Mouse (Mus musculus) midbrain, embryonic 16.5 days (tissue): ENCODE measurements around the gene Pld5. TPM values are rescaled to one million over a fixed set of nuclear protein-coding genes. Genes with fewer than 3 reads are reported as not detected.

Experiments used
- ATAC-seq: fragments of 200-750 bp; cut with Nextera tagmentation; 2 replicates; pipeline ENCODE4 v1.8.0; 2017; ENCODE audit warnings: moderate TSS enrichment
- H3K27ac ChIP-seq: fragments of 300-500 bp; sonication (generic); 2 replicates; pipeline ENCODE4 v1.5.1; 2014; ENCODE audit warnings: mild to moderate bottlenecking, low read length, mixed read lengths
- H3K27me3 ChIP-seq: fragments of 300-500 bp; sonication (generic); 2 replicates; pipeline ENCODE4 v1.6.1; 2014; ENCODE audit warnings: low read depth, low read length, mixed read lengths; ENCODE audit not compliant: control insufficient read depth, insufficient read depth
- H3K36me3 ChIP-seq: fragments of 300-500 bp; sonication (generic); 2 replicates; pipeline ENCODE4 v1.6.1; 2014; ENCODE audit warnings: mild to moderate bottlenecking, low read length, moderate library complexity, mixed read lengths; ENCODE audit not compliant: control insufficient read depth, insufficient read depth
- H3K4me1 ChIP-seq: fragments of 300-500 bp; sonication (generic); 2 replicates; pipeline ENCODE4 v1.6.1; 2014; ENCODE audit warnings: mild to moderate bottlenecking, low read length, mixed read lengths; ENCODE audit not compliant: control insufficient read depth, insufficient read depth
- H3K4me2 ChIP-seq: fragments of 300-500 bp; sonication (generic); 2 replicates; pipeline ENCODE4 v1.6.1; 2014; ENCODE audit warnings: mild to moderate bottlenecking, low read length, mixed read lengths
- H3K4me3 ChIP-seq: fragments of 300-500 bp; sonication (generic); 2 replicates; pipeline ENCODE4 v1.5.1; 2014; ENCODE audit warnings: low read depth, mild to moderate bottlenecking, low read length, moderate library complexity, mixed read lengths
- H3K9ac ChIP-seq: fragments of 300-500 bp; sonication (generic); 2 replicates; pipeline ENCODE4 v1.6.1; 2014; ENCODE audit warnings: low read depth, low read length, mixed read lengths
- H3K9me3 ChIP-seq: fragments of 300-500 bp; sonication (generic); replicated peaks from 2 replicates; pipeline ENCODE4 v1.6.1; 2014; ENCODE audit warnings: mild to moderate bottlenecking, low read length, mixed read lengths; ENCODE audit not compliant: control insufficient read depth, poor library complexity, severe bottlenecking
- WGBS: fragments of 180-500 bp; shearing (Covaris S2); extraction: QIAGEN DNeasy Blood & Tissue Kit; methylation state at CpG from one replicate; pipeline ENCODE4 v1.1.7; 2014; 5-methylcytosine and 5-hydroxymethylcytosine counted together
- polyA plus RNA-seq: library from polyadenylated mRNA; unstranded; fragments of >200 nt; fragmentation: Nextera tagmentation; extraction: Ambion mirVana; gene quantifications from 2 replicates; pipeline ENCODE4 v1.2.1, GENCODE M21; 2015

The Pld5 gene
- polyA plus RNA-seq, 1 experiment from 2014 or later: 5.0 TPM

DNA sequence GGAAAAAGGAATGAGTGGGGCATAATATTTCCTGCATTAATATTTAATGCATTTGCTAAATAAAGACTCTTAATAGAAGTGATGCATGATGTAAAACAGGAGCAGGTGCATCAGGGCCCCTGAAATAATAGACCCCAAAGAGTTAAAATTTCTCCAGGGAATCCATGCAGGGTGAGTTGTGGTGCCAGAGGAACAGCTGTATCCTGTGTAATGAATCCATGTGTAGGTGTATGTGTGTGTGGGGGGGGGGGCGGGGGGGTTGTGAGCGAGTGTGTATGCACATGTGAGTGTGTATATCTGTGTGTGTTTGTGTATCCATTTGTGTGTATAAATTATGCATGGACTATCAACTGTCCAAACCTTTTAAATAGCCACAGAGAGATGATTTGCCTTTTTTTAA, 194.1 kb downstream of the Pld5 start:
- no peak overlapping the region for H3K9ac ChIP-seq
- H3K36me3 ChIP-seq: no peaks in the 10 kb centered on the region
- no peaks in the 10 kb centered on the region for H3K9me3 ChIP-seq
- no peaks in the 10 kb centered on the region for H3K4me1 ChIP-seq
- WGBS: 75% methylated on average over 2 of the region's 2 CpGs
- H3K4me3 ChIP-seq: no peak overlapping the region
- no peak for ATAC-seq
- H3K4me2 ChIP-seq: no peak overlapping the region
- no peaks in the 10 kb centered on the region for H3K27me3 ChIP-seq
- H3K27ac ChIP-seq: no peak overlapping the region

DNA sequence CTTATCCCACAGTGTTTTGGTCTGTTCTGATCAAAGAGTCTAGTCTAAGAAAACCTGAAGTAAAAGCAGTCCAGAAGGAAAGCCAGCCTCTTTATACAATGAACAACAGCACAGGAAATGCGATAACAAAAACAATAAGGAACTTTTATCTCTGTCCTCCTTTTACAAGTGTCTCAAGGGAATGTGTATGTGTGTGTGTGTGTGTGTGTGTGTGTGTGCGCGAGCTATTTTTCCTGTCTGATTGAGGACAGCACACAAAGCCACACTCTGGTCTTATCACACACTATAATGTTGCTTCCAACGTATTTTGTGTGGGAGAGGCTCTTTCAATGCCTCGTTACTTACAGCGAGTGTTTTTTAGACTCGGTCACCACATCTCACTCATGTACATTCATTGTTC, 196.7 kb downstream of the Pld5 start:
- 87% methylated on average over 7 of the region's 7 CpGs for WGBS
- Histone ChIP-seq H3K4me3 (no peak overlapping the region), H3K4me2 (no peak overlapping the region), H3K9me3 (no peaks in the 10 kb centered on the region), H3K4me1 (peaks cover 7% of the 10 kb centered on the region; the same call in 1 of the 2 replicates), H3K27me3 (no peaks in the 10 kb centered on the region), H3K27ac (no peak overlapping the region), H3K9ac (no peak overlapping the region), H3K36me3 (no peaks in the 10 kb centered on the region)
- ATAC-seq: no peak

DNA sequence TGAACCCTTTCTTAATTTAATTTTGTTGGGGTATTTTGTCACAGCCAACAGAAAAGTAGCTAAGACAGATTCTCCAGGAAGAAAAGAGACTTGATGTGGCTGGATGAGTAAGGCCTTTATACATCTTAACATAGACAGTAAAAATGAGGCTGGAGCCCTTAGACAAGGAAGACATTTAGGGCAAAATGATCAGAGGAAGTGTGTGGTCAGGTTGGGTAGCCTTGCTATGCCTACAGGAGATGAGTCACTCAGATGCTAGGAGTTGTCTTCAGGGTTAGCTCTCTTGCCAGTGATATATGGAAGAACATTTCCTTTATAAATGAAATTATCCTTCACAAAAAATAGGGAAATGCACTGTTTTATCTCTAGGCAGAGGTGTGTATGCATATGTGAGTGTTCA, 198.3 kb downstream of the Pld5 start:
- Histone ChIP-seq H3K27ac (no peak overlapping the region), H3K4me3 (no peak overlapping the region), H3K4me1 (peaks cover 7% of the 10 kb centered on the region; the same call in 1 of the 2 replicates), H3K36me3 (no peaks in the 10 kb centered on the region), H3K4me2 (no peak overlapping the region), H3K9me3 (no peaks in the 10 kb centered on the region), H3K27me3 (no peaks in the 10 kb centered on the region), H3K9ac (no peak overlapping the region)
- ATAC-seq: no peak

DNA sequence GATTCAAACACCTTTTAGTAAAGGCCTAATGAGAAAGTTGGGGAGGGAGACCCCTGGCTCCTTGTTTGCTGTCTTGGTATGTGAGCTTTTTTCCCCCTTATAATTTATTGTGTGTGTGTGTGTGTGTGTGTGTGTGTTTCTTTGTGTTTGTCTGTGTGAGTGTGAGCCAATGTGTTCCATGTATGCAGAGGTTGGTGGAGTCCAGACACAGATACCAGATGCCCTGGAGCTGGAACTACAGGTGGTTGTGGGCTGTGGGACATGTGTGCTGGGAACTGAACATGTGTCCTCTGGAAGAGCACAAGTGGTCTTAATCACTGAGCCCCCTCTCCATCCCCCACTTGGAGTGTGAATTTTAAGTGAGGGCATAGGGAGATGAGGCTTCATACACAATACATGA, 199.3 kb downstream of the Pld5 start:
- Histone ChIP-seq H3K27ac (no peak overlapping the region), H3K27me3 (no peaks in the 10 kb centered on the region), H3K4me3 (no peak overlapping the region), H3K4me1 (peaks cover 7% of the 10 kb centered on the region; the same call in 1 of the 2 replicates), H3K9ac (no peak overlapping the region), H3K9me3 (no peaks in the 10 kb centered on the region), H3K36me3 (no peaks in the 10 kb centered on the region), H3K4me2 (no peak overlapping the region)
- ATAC-seq: no peak

DNA sequence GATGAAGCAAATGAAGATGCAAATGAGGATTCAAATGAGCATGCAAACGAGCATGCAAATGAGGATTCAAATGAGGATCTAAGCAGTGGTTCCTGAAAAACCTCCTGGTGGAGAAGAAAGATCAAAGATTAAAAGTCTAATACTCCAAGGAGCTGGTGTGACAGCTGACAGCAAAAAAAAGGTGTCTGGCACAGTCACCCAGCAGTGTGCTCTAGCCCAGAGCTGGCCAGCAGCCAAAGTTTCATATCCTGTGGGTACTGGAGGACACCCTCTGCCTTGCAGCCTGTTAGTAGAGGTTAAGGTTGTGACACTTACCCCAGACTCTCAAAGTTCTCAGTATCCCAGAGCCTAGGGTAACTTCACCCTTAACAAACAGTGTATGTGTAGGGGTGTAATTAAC, 199.7 kb downstream of the Pld5 start:
- no peak overlapping the region for H3K27ac ChIP-seq
- H3K4me3 ChIP-seq: no peak overlapping the region
- no peaks in the 10 kb centered on the region for H3K9me3 ChIP-seq
- WGBS: 39% methylated on average over 1 of the region's 1 CpGs
- H3K4me1 ChIP-seq: peaks cover 7% of the 10 kb centered on the region; the same call in 1 of the 2 replicates
- H3K27me3 ChIP-seq: no peaks in the 10 kb centered on the region
- no peak overlapping the region for H3K9ac ChIP-seq
- no peak overlapping the region for H3K4me2 ChIP-seq
- ATAC-seq: peak; percentile 86
- H3K36me3 ChIP-seq: no peaks in the 10 kb centered on the region

DNA sequence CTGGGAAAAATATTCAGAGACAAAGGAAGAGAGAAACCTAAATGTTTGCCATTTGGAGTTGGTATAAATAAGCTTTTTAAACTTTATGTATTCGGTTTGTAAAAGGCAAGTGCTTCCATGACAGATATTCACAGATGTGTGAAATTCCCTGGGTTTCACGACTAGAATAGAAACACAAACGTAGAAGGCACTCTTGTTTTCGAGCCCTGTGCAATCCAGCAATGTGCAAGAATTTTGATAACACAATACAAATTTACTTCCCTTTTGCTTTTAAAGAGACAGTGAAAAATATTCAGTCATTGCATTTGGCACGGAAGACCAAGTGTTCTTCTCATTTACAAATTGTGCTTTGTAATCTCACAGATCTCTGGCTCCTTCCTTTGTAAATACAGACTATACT, 200.6 kb downstream of the Pld5 start:
- H3K9me3 ChIP-seq: no peaks in the 10 kb centered on the region
- H3K4me3 ChIP-seq: no peak overlapping the region
- H3K9ac ChIP-seq: no peak overlapping the region
- no peaks in the 10 kb centered on the region for H3K36me3 ChIP-seq
- H3K27ac ChIP-seq: no peak overlapping the region
- ATAC-seq: no peak
- no peaks in the 10 kb centered on the region for H3K27me3 ChIP-seq
- WGBS: 74% methylated on average over 5 of the region's 5 CpGs
- peaks cover 7% of the 10 kb centered on the region; the same call in 1 of the 2 replicates for H3K4me1 ChIP-seq
- no peak overlapping the region for H3K4me2 ChIP-seq

DNA sequence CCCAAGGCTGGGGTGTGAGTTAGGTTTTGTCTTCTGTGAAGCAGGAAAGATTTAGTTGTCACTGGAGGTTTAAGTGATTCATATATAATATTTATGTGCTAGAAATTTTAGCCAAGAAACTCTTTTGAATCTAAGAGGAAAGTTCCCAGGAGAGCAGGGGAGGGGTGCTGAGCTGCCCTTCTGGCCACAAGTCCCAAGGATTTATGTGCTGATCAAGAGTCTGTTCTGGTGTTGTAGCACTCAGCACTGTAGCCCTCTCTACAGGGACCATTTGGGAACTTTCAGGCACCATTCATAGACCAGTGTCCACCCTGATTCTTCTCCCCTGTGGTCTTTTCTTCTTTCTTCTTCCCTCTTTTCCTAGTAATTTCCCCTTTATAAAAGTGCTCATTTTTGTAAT, 209.8 kb downstream of the Pld5 start:
- no peak overlapping the region for H3K27ac ChIP-seq
- ATAC-seq: no peak
- H3K27me3 ChIP-seq: no peaks in the 10 kb centered on the region
- H3K9me3 ChIP-seq: 0 out of 2 replicates have a peak, but pooled peaks cover 4% of the 10 kb centered on the region
- no peak overlapping the region for H3K4me3 ChIP-seq
- H3K4me2 ChIP-seq: no peak overlapping the region
- H3K9ac ChIP-seq: no peak overlapping the region
- H3K36me3 ChIP-seq: no peaks in the 10 kb centered on the region
- no peaks in the 10 kb centered on the region for H3K4me1 ChIP-seq

DNA sequence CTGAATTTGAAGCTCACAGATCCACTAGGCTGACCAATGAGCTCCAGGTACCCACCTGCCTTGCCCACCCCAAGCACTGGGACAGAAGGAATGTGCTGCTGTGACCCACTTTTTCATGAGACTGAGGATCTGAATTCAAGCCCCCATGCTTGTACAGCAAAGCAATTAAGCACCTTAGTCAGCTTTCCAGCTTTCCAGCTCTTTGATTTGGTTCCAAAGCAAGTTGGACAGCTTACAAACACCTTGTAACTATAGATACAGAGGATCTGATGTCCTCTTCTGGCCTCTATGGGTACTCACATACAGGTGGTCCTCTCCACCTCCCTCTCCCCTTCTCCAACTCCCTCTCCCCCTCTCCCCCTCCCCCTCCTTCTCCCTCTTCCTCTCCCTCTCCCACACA, 210.6 kb downstream of the Pld5 start:
- Histone ChIP-seq H3K9ac (no peak overlapping the region), H3K9me3 (0 out of 2 replicates have a peak, but pooled peaks cover 4% of the 10 kb centered on the region), H3K4me2 (no peak overlapping the region), H3K27ac (no peak overlapping the region), H3K36me3 (no peaks in the 10 kb centered on the region), H3K4me1 (no peaks in the 10 kb centered on the region), H3K27me3 (no peaks in the 10 kb centered on the region), H3K4me3 (no peak overlapping the region)
- no peak for ATAC-seq

DNA sequence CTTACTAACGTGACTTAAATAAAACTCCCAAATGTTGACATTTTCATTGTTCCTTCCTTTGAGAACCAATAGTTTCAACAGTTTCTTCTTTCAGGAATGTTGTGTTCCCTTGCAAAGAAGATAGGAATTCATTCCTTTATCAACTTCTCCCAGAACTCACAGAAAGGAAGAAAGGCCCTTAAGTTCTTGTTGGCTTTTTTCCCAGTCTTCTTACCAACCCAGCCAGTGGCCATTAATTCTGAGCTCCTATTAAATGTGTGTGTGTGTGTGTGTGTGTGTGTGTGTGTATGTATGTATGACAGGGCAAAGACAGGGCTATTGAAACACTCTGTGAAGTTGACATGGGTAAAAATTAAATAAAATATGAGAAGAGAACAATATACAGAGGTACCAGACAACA, 221.5 kb downstream of the Pld5 start:
- H3K4me1 ChIP-seq: no peaks in the 10 kb centered on the region

DNA sequence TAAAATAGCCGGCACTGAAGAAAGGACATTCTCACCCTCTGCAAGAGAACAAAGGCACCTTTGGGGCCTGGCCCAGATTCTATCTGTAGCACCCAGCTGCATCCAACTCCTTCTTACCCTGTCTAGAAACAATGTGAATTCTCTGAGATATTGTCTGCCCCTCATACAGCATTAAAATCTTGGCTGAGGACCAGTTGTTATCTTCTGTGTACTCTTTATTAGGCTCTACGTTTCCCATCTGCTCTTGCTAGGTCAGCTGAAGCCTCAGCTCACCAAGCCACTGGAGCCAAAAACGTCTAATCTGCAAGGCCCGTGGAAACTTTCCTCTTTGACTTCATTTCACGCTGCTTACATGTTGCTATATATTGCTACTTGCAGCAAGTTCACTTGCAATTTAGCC, 228.1 kb downstream of the Pld5 start:
- no peak overlapping the region for H3K9ac ChIP-seq
- H3K4me2 ChIP-seq: no peak overlapping the region
- no peaks in the 10 kb centered on the region for H3K27me3 ChIP-seq
- WGBS: 68% methylated on average over 5 of the region's 5 CpGs
- H3K4me1 ChIP-seq: no peaks in the 10 kb centered on the region
- H3K9me3 ChIP-seq: no peaks in the 10 kb centered on the region
- no peak for ATAC-seq
- H3K36me3 ChIP-seq: no peaks in the 10 kb centered on the region
- no peak overlapping the region for H3K4me3 ChIP-seq
- no peak overlapping the region for H3K27ac ChIP-seq

More for the DNA sequence above, 221.5 kb downstream of the Pld5 start:
- H3K27ac ChIP-seq: no peak overlapping the region
- no peak overlapping the region for H3K4me3 ChIP-seq
- no peak overlapping the region for H3K4me2 ChIP-seq
- no peaks in the 10 kb centered on the region for H3K9me3 ChIP-seq
- no peak for ATAC-seq
- H3K36me3 ChIP-seq: no peaks in the 10 kb centered on the region
- H3K9ac ChIP-seq: no peak overlapping the region
- H3K27me3 ChIP-seq: no peaks in the 10 kb centered on the region
- 37% methylated on average over 1 of the region's 1 CpGs for WGBS
